Mouse (Mus musculus): ENCODE data around the gene Sms.

- TF ChIP-seq CTCF (IDR thresholded peaks at IDR 0.05; ENCODE audit: low read depth, low read length) (no peak), POLR2A (IDR thresholded peaks at IDR 0.05; ENCODE audit: borderline replicate concordance, low read depth, low read length) (no peak)
These were observed 5.3 kb downstream of the Sms start for GRCm38 (mm10) chrX:157486765-157487164.

All from bone marrow macrophage, adult 2 months (primary cell).